Mouse (Mus musculus): ENCODE measurements around the gene D1Ertd622e. TPM values are rescaled to one million over a fixed set of nuclear protein-coding genes. Genes with fewer than 3 reads are reported as not detected.

Gene D1Ertd622e
- polyA plus RNA-seq, 1 experiment from 2014 or later = 11.4 TPM

- Histone ChIP-seq H3K36me3 (no peaks in the 10 kb centered on the region), H3K4me3 (no peak overlapping the region), H3K9me3 (replicated peaks) (no peaks in the 10 kb centered on the region), H3K27me3 (replicated peaks) (no peaks in the 10 kb centered on the region), H3K9ac (no peak overlapping the region), H3K4me1 (replicated peaks) (no peaks in the 10 kb centered on the region), H3K27ac (ENCODE audit: poor library complexity, severe bottlenecking) (no peak overlapping the region), H3K4me2 (no peak overlapping the region)
- no peak; the same call in 1 of the 2 replicates for ATAC-seq (ENCODE audit: insufficient number of reproducible peaks, low FRiP score)
- WGBS = 82% methylated on average over 11 of the region's 11 CpGs
These were observed 29.2 kb downstream of the D1Ertd622e start for GRCm38 (mm10) chr1:97632545-97633256.

GRCm38 (mm10) chr1:97631843-97632470, 29.9 kb downstream of the D1Ertd622e start:
- Histone ChIP-seq H3K27me3 (replicated peaks) (no peaks in the 10 kb centered on the region), H3K36me3 (no peaks in the 10 kb centered on the region), H3K9ac (no peak overlapping the region), H3K4me2 (no peak overlapping the region), H3K9me3 (replicated peaks) (no peaks in the 10 kb centered on the region), H3K4me1 (replicated peaks) (no peaks in the 10 kb centered on the region), H3K27ac (ENCODE audit: poor library complexity, severe bottlenecking) (no peak overlapping the region), H3K4me3 (no peak overlapping the region)
- 66% methylated on average over 5 of the region's 5 CpGs for WGBS
- ATAC-seq (ENCODE audit: insufficient number of reproducible peaks, low FRiP score) = no peak

- ATAC-seq (ENCODE audit: insufficient number of reproducible peaks, low FRiP score) = no peak
- 74% methylated on average over 5 of the region's 5 CpGs for WGBS
These were observed 31.7 kb downstream of the D1Ertd622e start for GRCm38 (mm10) chr1:97630146-97630545.

GRCm38 (mm10) chr1:97628859-97629258, 33.0 kb downstream of the D1Ertd622e start:
- Histone ChIP-seq H3K9me3 (replicated peaks) (no peaks in the 10 kb centered on the region), H3K4me2 (no peak overlapping the region), H3K4me3 (no peak overlapping the region), H3K4me1 (replicated peaks) (no peaks in the 10 kb centered on the region), H3K27ac (ENCODE audit: poor library complexity, severe bottlenecking) (no peak overlapping the region), H3K9ac (no peak overlapping the region), H3K27me3 (replicated peaks) (no peaks in the 10 kb centered on the region), H3K36me3 (no peaks in the 10 kb centered on the region)
- ATAC-seq (ENCODE audit: insufficient number of reproducible peaks, low FRiP score) = no peak
- WGBS = 80% methylated on average over 7 of the region's 7 CpGs

More at GRCm38 (mm10) chr1:97630146-97630545, 31.7 kb downstream of the D1Ertd622e start:
- no peaks in the 10 kb centered on the region for H3K36me3 ChIP-seq
- no peak overlapping the region for H3K4me3 ChIP-seq
- H3K4me1 ChIP-seq (replicated peaks) = no peaks in the 10 kb centered on the region
- no peak overlapping the region for H3K9ac ChIP-seq
- H3K27ac ChIP-seq (ENCODE audit: poor library complexity, severe bottlenecking) = no peak overlapping the region
- no peaks in the 10 kb centered on the region for H3K9me3 ChIP-seq (replicated peaks)
- H3K27me3 ChIP-seq (replicated peaks) = no peaks in the 10 kb centered on the region
- no peak overlapping the region for H3K4me2 ChIP-seq

- no peaks in the 10 kb centered on the region for H3K4me1 ChIP-seq (replicated peaks)
- H3K9me3 ChIP-seq (replicated peaks) = no peaks in the 10 kb centered on the region
- no peak overlapping the region for H3K4me3 ChIP-seq
- 84% methylated on average over 8 of the region's 8 CpGs for WGBS
- H3K4me2 ChIP-seq = no peak overlapping the region
- H3K27me3 ChIP-seq (replicated peaks) = no peaks in the 10 kb centered on the region
- no peak for ATAC-seq (ENCODE audit: insufficient number of reproducible peaks, low FRiP score)
- no peaks in the 10 kb centered on the region for H3K36me3 ChIP-seq
- no peak overlapping the region for H3K27ac ChIP-seq (ENCODE audit: poor library complexity, severe bottlenecking)
- no peak overlapping the region for H3K9ac ChIP-seq
These were observed 33.9 kb downstream of the D1Ertd622e start for GRCm38 (mm10) chr1:97628016-97628415.

GRCm38 (mm10) chr1:97625427-97625826, 36.4 kb downstream of the D1Ertd622e start:
- no peak for ATAC-seq (ENCODE audit: insufficient number of reproducible peaks, low FRiP score)

GRCm38 (mm10) chr1:97624386-97624785, 37.5 kb downstream of the D1Ertd622e start:
- Histone ChIP-seq H3K4me1 (replicated peaks) (no peaks in the 10 kb centered on the region), H3K9ac (no peak overlapping the region), H3K27me3 (replicated peaks) (no peaks in the 10 kb centered on the region), H3K27ac (ENCODE audit: poor library complexity, severe bottlenecking) (no peak overlapping the region), H3K36me3 (no peaks in the 10 kb centered on the region), H3K4me2 (no peak overlapping the region), H3K9me3 (replicated peaks) (no peaks in the 10 kb centered on the region), H3K4me3 (no peak overlapping the region)
- 69% methylated on average over 2 of the region's 2 CpGs for WGBS
- ATAC-seq (ENCODE audit: insufficient number of reproducible peaks, low FRiP score) = no peak

More at GRCm38 (mm10) chr1:97625427-97625826, 36.4 kb downstream of the D1Ertd622e start:
- Histone ChIP-seq H3K27me3 (replicated peaks) (no peaks in the 10 kb centered on the region), H3K4me2 (no peak overlapping the region), H3K27ac (ENCODE audit: poor library complexity, severe bottlenecking) (no peak overlapping the region), H3K4me3 (no peak overlapping the region), H3K9ac (no peak overlapping the region), H3K4me1 (replicated peaks) (no peaks in the 10 kb centered on the region), H3K9me3 (replicated peaks) (no peaks in the 10 kb centered on the region), H3K36me3 (no peaks in the 10 kb centered on the region)
- 38% methylated on average over 6 of the region's 6 CpGs for WGBS

GRCm38 (mm10) chr1:97623214-97623856, 38.5 kb downstream of the D1Ertd622e start:
- no peak overlapping the region for H3K4me2 ChIP-seq
- H3K4me1 ChIP-seq (replicated peaks) = no peaks in the 10 kb centered on the region
- H3K36me3 ChIP-seq = no peaks in the 10 kb centered on the region
- ATAC-seq (ENCODE audit: insufficient number of reproducible peaks, low FRiP score) = no peak
- H3K4me3 ChIP-seq = no peak overlapping the region
- WGBS = 44% methylated on average over 1 of the region's 1 CpGs
- H3K27me3 ChIP-seq (replicated peaks) = no peaks in the 10 kb centered on the region
- no peaks in the 10 kb centered on the region for H3K9me3 ChIP-seq (replicated peaks)
- no peak overlapping the region for H3K9ac ChIP-seq
- H3K27ac ChIP-seq (ENCODE audit: poor library complexity, severe bottlenecking) = no peak overlapping the region

GRCm38 (mm10) chr1:97622574-97623208, 39.2 kb downstream of the D1Ertd622e start:
- no peak for ATAC-seq (ENCODE audit: insufficient number of reproducible peaks, low FRiP score)

GRCm38 (mm10) chr1:97619621-97620320, 42.1 kb downstream of the D1Ertd622e start:
- ATAC-seq (ENCODE audit: insufficient number of reproducible peaks, low FRiP score) = no peak
- no peak overlapping the region for H3K4me3 ChIP-seq
- H3K9ac ChIP-seq = no peak overlapping the region
- no peaks in the 10 kb centered on the region for H3K27me3 ChIP-seq (replicated peaks)
- H3K9me3 ChIP-seq (replicated peaks) = no peaks in the 10 kb centered on the region
- H3K4me1 ChIP-seq (replicated peaks) = no peaks in the 10 kb centered on the region
- H3K4me2 ChIP-seq = no peak overlapping the region
- 80% methylated on average over 8 of the region's 8 CpGs for WGBS
- no peak overlapping the region for H3K27ac ChIP-seq (ENCODE audit: poor library complexity, severe bottlenecking)
- H3K36me3 ChIP-seq = no peaks in the 10 kb centered on the region

More at GRCm38 (mm10) chr1:97622574-97623208, 39.2 kb downstream of the D1Ertd622e start:
- H3K4me1 ChIP-seq (replicated peaks) = no peaks in the 10 kb centered on the region
- no peak overlapping the region for H3K4me2 ChIP-seq
- H3K9ac ChIP-seq = no peak overlapping the region
- no peaks in the 10 kb centered on the region for H3K9me3 ChIP-seq (replicated peaks)
- no peaks in the 10 kb centered on the region for H3K36me3 ChIP-seq
- no peak overlapping the region for H3K4me3 ChIP-seq
- H3K27ac ChIP-seq (ENCODE audit: poor library complexity, severe bottlenecking) = no peak overlapping the region
- no peaks in the 10 kb centered on the region for H3K27me3 ChIP-seq (replicated peaks)
- 24% methylated on average over 5 of the region's 5 CpGs for whole genome bisulfite sequencing

Data from heart, embryonic 12.5 days (tissue).